Mouse (Mus musculus): Measurements from ENCODE around the gene Kcnk12. TPM values are rescaled to one million over a fixed set of nuclear protein-coding genes. Genes with fewer than 3 reads are reported as not detected.

Kcnk12 gene
- polyA plus RNA-seq, 1 experiment from 2014 or later = 0.07 TPM

DNA sequence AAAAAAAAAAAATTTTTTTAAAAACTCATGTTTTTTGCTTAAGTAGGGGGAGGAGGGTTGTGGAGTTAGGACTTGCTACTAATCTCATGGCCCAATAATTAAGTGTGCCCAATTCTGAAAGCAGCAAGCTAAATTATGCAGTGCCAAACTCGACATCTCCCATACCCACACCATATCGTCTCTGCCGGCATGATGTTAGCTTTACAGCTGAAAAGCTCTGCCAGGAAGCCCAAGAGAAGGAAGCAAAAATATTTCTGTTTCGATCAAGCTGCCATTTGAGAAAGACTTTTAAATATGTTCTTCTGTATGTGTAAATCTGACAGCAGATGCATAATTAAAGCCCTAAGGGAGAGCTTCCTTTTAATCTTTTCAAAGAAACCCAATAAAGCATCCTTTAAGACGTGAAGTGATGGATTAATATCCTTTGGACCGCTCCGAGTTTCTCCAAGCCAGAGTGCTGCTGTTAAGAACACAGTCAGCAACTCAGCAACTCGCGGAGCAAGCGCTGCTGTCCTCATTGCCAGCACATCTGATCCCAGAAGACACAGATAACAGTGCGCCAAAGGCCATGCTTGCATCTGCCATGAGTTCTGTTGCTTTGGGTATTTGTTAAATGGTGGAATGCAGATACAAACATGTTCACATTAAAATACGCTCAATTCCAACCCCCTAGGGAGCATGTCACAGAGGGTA is 5.0 kb downstream of the Kcnk12 start:
- Histone ChIP-seq H3K4me1 (ENCODE audit: control insufficient read depth, insufficient read depth, low read length) (peaks cover 10% of the 10 kb centered on the region), H3K4me2 (ENCODE audit: low read depth, severe bottlenecking) (no peak overlapping the region), H3K27me3 (ENCODE audit: control insufficient read depth, insufficient read depth, low read length) (peaks cover 29% of the 10 kb centered on the region), H3K36me3 (ENCODE audit: control insufficient read depth, insufficient read depth, low read length) (no peaks in the 10 kb centered on the region), H3K9me3 (ENCODE audit: control insufficient read depth, low read length) (no peaks in the 10 kb centered on the region), H3K9ac (ENCODE audit: low read length) (no peak overlapping the region), H3K27ac (replicated peaks; ENCODE audit: low read depth, low read length) (no peak overlapping the region), H3K4me3 (ENCODE audit: low read depth, low read length) (no peak overlapping the region)
- DNase-seq (ENCODE audit: low spot score) = no peak
- WGBS = 72% methylated on average over 12 of the region's 12 CpGs
- ATAC-seq (ENCODE audit: insufficient number of reproducible peaks, low FRiP score, low TSS enrichment, low read depth) = no peak

DNA sequence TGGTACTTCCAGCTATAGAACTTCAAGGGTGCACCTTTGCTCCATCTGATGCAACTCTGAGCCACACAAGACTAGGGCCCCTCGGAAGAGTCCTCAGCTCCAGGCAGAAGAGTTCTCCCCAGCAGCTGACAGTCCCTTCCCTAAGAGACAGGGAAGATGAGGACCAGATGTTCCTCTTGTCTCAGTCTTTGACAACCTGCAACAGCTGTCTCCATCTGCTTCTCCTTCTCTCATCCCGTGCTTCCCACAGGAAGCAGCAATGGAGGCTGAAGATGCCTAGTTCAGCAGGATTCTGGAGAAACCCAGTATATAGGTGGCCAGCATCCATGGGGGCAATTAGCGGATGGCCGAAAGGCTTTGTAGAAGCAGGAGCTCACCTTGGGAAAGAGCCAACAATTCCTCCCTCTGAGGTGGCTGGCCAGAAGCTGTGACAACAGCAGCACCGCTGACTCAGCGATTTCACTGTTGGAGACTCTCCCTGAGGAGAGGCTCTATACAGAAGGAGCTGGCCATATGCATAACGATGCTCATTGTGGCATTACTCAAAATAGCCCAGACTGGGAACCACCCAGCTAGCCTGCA is 6.2 kb downstream of the Kcnk12 start:
- Histone ChIP-seq H3K36me3 (ENCODE audit: control insufficient read depth, insufficient read depth, low read length) (no peaks in the 10 kb centered on the region), H3K9ac (ENCODE audit: low read length) (no peak overlapping the region), H3K27me3 (ENCODE audit: control insufficient read depth, insufficient read depth, low read length) (peaks cover 18% of the 10 kb centered on the region), H3K4me1 (ENCODE audit: control insufficient read depth, insufficient read depth, low read length) (no peaks in the 10 kb centered on the region), H3K27ac (replicated peaks; ENCODE audit: low read depth, low read length) (no peak overlapping the region), H3K9me3 (ENCODE audit: control insufficient read depth, low read length) (no peaks in the 10 kb centered on the region), H3K4me3 (ENCODE audit: low read depth, low read length) (no peak overlapping the region), H3K4me2 (ENCODE audit: low read depth, severe bottlenecking) (no peak overlapping the region)
- DNase-seq (ENCODE audit: low spot score) (no peak), ATAC-seq (ENCODE audit: insufficient number of reproducible peaks, low FRiP score, low TSS enrichment, low read depth) (no peak)
- 75% methylated on average over 7 of the region's 7 CpGs for WGBS

DNA sequence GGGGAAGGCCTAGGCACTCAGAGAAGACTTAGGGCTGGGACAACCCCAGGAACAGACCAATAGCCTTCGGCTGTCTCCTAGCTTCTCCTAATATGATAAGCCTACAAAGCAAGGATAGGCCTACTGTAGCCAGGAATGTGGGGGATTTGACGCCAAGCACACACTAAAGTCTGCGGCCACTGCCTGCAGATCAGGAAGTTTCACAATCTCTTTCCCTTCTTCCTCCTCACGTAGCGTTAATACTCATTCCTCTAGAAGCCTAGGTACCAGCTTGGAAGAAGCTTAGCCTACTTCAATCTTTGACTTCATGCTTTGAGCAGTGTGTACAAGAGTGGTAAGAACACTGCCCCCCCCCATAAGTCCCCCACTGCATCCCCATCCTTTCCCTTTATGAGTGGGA is 7.1 kb downstream of the Kcnk12 start:
- H3K4me3 ChIP-seq (ENCODE audit: low read depth, low read length) = no peak overlapping the region
- WGBS = over 99% methylated on average over 5 of the region's 5 CpGs
- H3K9me3 ChIP-seq (ENCODE audit: control insufficient read depth, low read length) = no peaks in the 10 kb centered on the region
- ATAC-seq (ENCODE audit: insufficient number of reproducible peaks, low FRiP score, low TSS enrichment, low read depth) (no peak), DNase-seq (ENCODE audit: low spot score) (no peak)
- H3K4me2 ChIP-seq (ENCODE audit: low read depth, severe bottlenecking) = no peak overlapping the region
- H3K9ac ChIP-seq (ENCODE audit: low read length) = no peak overlapping the region
- no peaks in the 10 kb centered on the region for H3K36me3 ChIP-seq (ENCODE audit: control insufficient read depth, insufficient read depth, low read length)
- no peak overlapping the region for H3K27ac ChIP-seq (replicated peaks; ENCODE audit: low read depth, low read length)
- H3K4me1 ChIP-seq (ENCODE audit: control insufficient read depth, insufficient read depth, low read length) = no peaks in the 10 kb centered on the region
- peaks cover 8% of the 10 kb centered on the region for H3K27me3 ChIP-seq (ENCODE audit: control insufficient read depth, insufficient read depth, low read length)

DNA sequence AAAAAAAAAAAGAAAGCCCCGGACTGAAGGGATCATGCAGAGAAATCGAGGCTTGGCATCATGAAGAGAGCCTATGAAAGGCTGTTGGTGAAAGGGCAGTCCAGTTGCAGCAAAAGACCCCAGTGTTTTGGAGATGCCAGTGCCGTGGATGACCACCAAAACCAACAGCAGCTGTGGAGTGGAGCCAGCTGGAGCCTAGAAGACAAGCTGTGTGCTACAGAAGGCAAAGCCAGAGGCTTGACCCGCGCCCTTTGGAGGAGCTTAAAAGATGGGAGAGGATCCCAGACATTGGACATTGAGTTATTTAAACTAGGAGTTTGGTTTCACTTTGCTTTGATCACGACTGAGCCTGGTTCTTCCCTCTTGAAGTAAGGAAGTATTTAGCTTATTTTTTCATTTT is 9.6 kb downstream of the Kcnk12 start:
- H3K4me3 ChIP-seq (ENCODE audit: low read depth, low read length) = no peak overlapping the region
- no peak for ATAC-seq (ENCODE audit: insufficient number of reproducible peaks, low FRiP score, low TSS enrichment, low read depth)
- no peaks in the 10 kb centered on the region for H3K27me3 ChIP-seq (ENCODE audit: control insufficient read depth, insufficient read depth, low read length)
- no peak for DNase-seq (ENCODE audit: low spot score)
- 77% methylated on average over 6 of the region's 6 CpGs for WGBS
- no peak overlapping the region for H3K27ac ChIP-seq (replicated peaks; ENCODE audit: low read depth, low read length)
- H3K4me2 ChIP-seq (ENCODE audit: low read depth, severe bottlenecking) = no peak overlapping the region
- H3K9ac ChIP-seq (ENCODE audit: low read length) = no peak overlapping the region
- no peaks in the 10 kb centered on the region for H3K36me3 ChIP-seq (ENCODE audit: control insufficient read depth, insufficient read depth, low read length)
- no peaks in the 10 kb centered on the region for H3K9me3 ChIP-seq (ENCODE audit: control insufficient read depth, low read length)
- no peaks in the 10 kb centered on the region for H3K4me1 ChIP-seq (ENCODE audit: control insufficient read depth, insufficient read depth, low read length)

DNA sequence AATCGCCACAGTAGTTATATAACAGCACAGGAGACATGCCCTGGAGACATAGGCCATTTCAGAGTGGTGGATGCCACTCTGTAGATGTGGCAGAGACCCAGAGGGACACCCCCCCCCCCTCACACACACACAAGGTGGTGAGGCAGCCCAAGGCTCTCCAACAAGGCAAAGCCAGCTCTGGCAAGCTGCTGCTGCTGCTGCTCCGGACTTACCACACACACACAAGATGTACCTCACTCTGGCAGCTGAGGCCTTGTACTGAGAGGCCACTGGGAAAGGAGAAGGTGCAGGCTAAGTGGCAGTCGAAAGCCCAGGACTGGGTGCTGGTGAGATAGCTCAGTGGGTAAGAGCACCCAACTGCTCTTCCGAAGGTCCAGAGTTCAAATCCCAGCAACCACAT is 10.1 kb downstream of the Kcnk12 start:
- ATAC-seq (ENCODE audit: insufficient number of reproducible peaks, low FRiP score, low TSS enrichment, low read depth) (no peak), DNase-seq (ENCODE audit: low spot score) (no peak)
- Histone ChIP-seq H3K36me3 (ENCODE audit: control insufficient read depth, insufficient read depth, low read length) (no peaks in the 10 kb centered on the region), H3K4me2 (ENCODE audit: low read depth, severe bottlenecking) (no peak overlapping the region), H3K9ac (ENCODE audit: low read length) (no peak overlapping the region), H3K4me3 (ENCODE audit: low read depth, low read length) (no peak overlapping the region), H3K4me1 (ENCODE audit: control insufficient read depth, insufficient read depth, low read length) (no peaks in the 10 kb centered on the region), H3K9me3 (ENCODE audit: control insufficient read depth, low read length) (no peaks in the 10 kb centered on the region), H3K27me3 (ENCODE audit: control insufficient read depth, insufficient read depth, low read length) (no peaks in the 10 kb centered on the region), H3K27ac (replicated peaks; ENCODE audit: low read depth, low read length) (no peak overlapping the region)
- WGBS = 93% methylated on average over 4 of the region's 4 CpGs

DNA sequence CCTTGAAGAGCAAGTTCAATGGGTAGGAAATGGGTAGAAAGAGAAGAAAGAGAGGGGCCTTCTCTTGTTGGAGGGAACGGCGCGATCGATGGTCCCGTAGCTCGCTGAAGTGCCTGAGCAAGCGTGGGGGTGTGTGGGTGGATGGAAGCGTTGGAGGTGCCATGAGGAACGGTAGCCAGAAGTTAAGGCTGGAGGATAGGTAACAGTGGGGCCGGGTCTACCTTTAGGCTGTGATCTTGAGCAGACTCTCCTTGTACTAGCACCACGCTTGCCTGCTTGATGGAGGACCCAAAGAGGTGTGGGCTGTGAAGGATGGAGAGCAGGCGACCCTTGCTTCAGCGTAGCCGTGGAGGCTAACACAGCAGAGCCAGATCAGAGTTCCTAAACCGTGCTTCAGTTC is 12.1 kb downstream of the Kcnk12 start:
- 93% methylated on average over 15 of the region's 15 CpGs for WGBS
- ATAC-seq (ENCODE audit: insufficient number of reproducible peaks, low FRiP score, low TSS enrichment, low read depth) = no peak
- Histone ChIP-seq H3K4me1 (ENCODE audit: control insufficient read depth, insufficient read depth, low read length) (no peaks in the 10 kb centered on the region), H3K4me3 (ENCODE audit: low read depth, low read length) (no peak overlapping the region), H3K36me3 (ENCODE audit: control insufficient read depth, insufficient read depth, low read length) (no peaks in the 10 kb centered on the region), H3K9me3 (ENCODE audit: control insufficient read depth, low read length) (no peaks in the 10 kb centered on the region), H3K27me3 (ENCODE audit: control insufficient read depth, insufficient read depth, low read length) (no peaks in the 10 kb centered on the region), H3K9ac (ENCODE audit: low read length) (no peak overlapping the region), H3K27ac (replicated peaks; ENCODE audit: low read depth, low read length) (no peak overlapping the region), H3K4me2 (ENCODE audit: low read depth, severe bottlenecking) (no peak overlapping the region)
- no peak for DNase-seq (ENCODE audit: low spot score)

DNA sequence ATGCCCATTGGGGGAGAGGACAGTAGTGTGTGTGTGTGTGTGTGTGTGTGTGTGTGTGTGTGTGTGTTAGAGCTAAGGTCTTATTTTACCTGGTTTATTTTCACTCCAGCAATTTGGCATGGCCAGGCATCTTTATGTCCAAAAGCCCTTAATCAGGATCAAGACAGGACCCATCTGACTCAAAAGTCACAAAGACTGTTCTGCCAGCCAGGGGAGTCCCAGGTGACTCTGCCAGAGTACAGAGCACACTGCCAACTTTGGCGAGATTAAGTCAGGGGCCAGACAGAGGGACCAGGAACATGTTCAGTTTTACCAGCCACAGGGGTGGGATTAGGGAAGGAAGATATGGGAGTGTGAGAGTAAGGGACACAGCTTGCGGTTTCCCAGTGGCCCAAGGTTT is 12.9 kb downstream of the Kcnk12 start:
- no peaks in the 10 kb centered on the region for H3K9me3 ChIP-seq (ENCODE audit: control insufficient read depth, low read length)
- ATAC-seq (ENCODE audit: insufficient number of reproducible peaks, low FRiP score, low TSS enrichment, low read depth) (no peak), DNase-seq (ENCODE audit: low spot score) (no peak)
- no peak overlapping the region for H3K9ac ChIP-seq (ENCODE audit: low read length)
- 83% methylated on average over 2 of the region's 2 CpGs for WGBS
- H3K27ac ChIP-seq (replicated peaks; ENCODE audit: low read depth, low read length) = no peak overlapping the region
- no peaks in the 10 kb centered on the region for H3K36me3 ChIP-seq (ENCODE audit: control insufficient read depth, insufficient read depth, low read length)
- no peaks in the 10 kb centered on the region for H3K27me3 ChIP-seq (ENCODE audit: control insufficient read depth, insufficient read depth, low read length)
- H3K4me3 ChIP-seq (ENCODE audit: low read depth, low read length) = no peak overlapping the region
- H3K4me1 ChIP-seq (ENCODE audit: control insufficient read depth, insufficient read depth, low read length) = no peaks in the 10 kb centered on the region
- no peak overlapping the region for H3K4me2 ChIP-seq (ENCODE audit: low read depth, severe bottlenecking)

DNA sequence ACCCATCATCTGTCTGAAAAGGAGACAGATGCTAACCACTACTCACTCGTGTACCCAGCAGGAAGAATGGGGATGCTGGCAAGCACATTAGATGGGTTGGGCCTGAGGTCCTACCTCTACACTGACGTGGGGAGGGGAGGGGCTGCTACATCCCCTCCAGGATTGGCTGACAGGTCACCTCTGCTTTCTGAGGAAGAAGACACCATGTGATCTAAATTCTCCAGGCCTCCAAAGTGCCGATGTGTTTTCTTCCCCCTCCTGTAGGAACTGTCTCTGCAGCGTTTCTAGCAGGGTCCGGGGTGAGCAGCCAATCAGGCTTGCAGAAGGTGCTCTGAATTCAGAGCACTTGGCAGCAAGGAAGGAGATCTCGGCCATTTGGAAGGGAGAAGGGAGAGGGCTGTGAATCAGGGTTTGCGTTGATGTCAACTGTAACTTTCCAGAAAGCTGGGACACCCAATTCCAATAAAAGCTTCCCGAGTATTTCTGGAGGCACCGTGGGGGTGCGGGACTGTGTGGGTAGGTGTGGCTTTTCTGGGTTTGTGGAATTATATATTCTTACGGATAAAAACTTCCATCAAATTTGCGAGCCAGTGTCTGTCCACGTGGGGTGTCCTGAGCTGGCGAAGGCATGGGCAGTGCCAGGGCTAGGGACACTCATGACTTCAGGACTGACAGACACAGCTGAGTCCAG is 13.5 kb downstream of the Kcnk12 start:
- Histone ChIP-seq H3K4me3 (ENCODE audit: low read depth, low read length) (no peak overlapping the region), H3K4me1 (ENCODE audit: control insufficient read depth, insufficient read depth, low read length) (no peaks in the 10 kb centered on the region), H3K27me3 (ENCODE audit: control insufficient read depth, insufficient read depth, low read length) (no peaks in the 10 kb centered on the region), H3K27ac (replicated peaks; ENCODE audit: low read depth, low read length) (no peak overlapping the region), H3K9me3 (ENCODE audit: control insufficient read depth, low read length) (no peaks in the 10 kb centered on the region), H3K36me3 (ENCODE audit: control insufficient read depth, insufficient read depth, low read length) (no peaks in the 10 kb centered on the region), H3K9ac (ENCODE audit: low read length) (no peak overlapping the region), H3K4me2 (ENCODE audit: low read depth, severe bottlenecking) (no peak overlapping the region)
- ATAC-seq (ENCODE audit: insufficient number of reproducible peaks, low FRiP score, low TSS enrichment, low read depth) = no peak
- WGBS = 65% methylated on average over 14 of the region's 14 CpGs
- no peak for DNase-seq (ENCODE audit: low spot score)

Measured in limb, embryonic 11.5 days (tissue).